Mouse (Mus musculus): ENCODE results near the gene Ubr4. TPM values are rescaled to one million over a fixed set of nuclear protein-coding genes. Genes with fewer than 3 reads are reported as not detected.

The Ubr4 gene
- polyA plus RNA-seq (2012; rRNA removed): 163 and 183 TPM in 2 replicates

- no peak for TF ChIP-seq CTCF (IDR thresholded peaks at IDR 0.05; ENCODE audit: insufficient read depth, low read length)
- 0 out of 2 replicates have a peak, but pooled peaks have one; percentile 42 for TF ChIP-seq POLR2A (IDR thresholded peaks at IDR 0.05; ENCODE audit: borderline replicate concordance, extremely low read depth, low read depth, low read length)
- WGBS: under 1% methylated on average over 64 of the region's 64 CpGs
- Histone ChIP-seq H3K4me1 (ENCODE audit: control insufficient read depth, insufficient read depth, low read length) (peaks cover 8% of the 10 kb centered on the region), H3K4me3 (replicated peaks; ENCODE audit: extremely low read depth, low read depth, low read length) (peak within 1 kb of the TSS; percentile 81)
- peak; percentile 88 for DNase-seq
These were observed at the start of gene Ubr4, which contains the start of the genes Mrto4 and Emc1 for GRCm38 (mm10) chr4:139351931-139352711. Gene Ubr4 (plus strand): TSS chr4:139352609. Gene Mrto4 (minus strand): TSS chr4:139352576. Gene Emc1 (plus strand): TSS chr4:139352587.

GRCm38 (mm10) chr4:139305521-139305920, 46.9 kb upstream of the Ubr4 start:
- no peak for TF ChIP-seq POLR2A (IDR thresholded peaks at IDR 0.05; ENCODE audit: borderline replicate concordance, extremely low read depth, low read depth, low read length)
- no peak for TF ChIP-seq CTCF (IDR thresholded peaks at IDR 0.05; ENCODE audit: insufficient read depth, low read length)
- WGBS: 92% methylated on average over 3 of the region's 3 CpGs
- H3K4me3 ChIP-seq (replicated peaks; ENCODE audit: extremely low read depth, low read depth, low read length): no peak overlapping the region
- DNase-seq: no peak
- peaks cover 3% of the 10 kb centered on the region; the same call in 1 of the 2 replicates for H3K4me1 ChIP-seq (ENCODE audit: control insufficient read depth, insufficient read depth, low read length)

- WGBS: 78% methylated on average over 5 of the region's 5 CpGs
- DNase-seq: no peak
- peaks cover 9% of the 10 kb centered on the region for H3K4me1 ChIP-seq (ENCODE audit: control insufficient read depth, insufficient read depth, low read length)
- no peak overlapping the region for H3K4me3 ChIP-seq (replicated peaks; ENCODE audit: extremely low read depth, low read depth, low read length)
- no peak for TF ChIP-seq POLR2A (IDR thresholded peaks at IDR 0.05; ENCODE audit: borderline replicate concordance, extremely low read depth, low read depth, low read length)
- TF ChIP-seq CTCF (IDR thresholded peaks at IDR 0.05; ENCODE audit: insufficient read depth, low read length): no peak
These were observed 44.5 kb upstream of the Ubr4 start for GRCm38 (mm10) chr4:139307916-139308315.

- no peak for DNase-seq
- Histone ChIP-seq H3K4me3 (replicated peaks; ENCODE audit: extremely low read depth, low read depth, low read length) (peak overlapping the region; percentile 89), H3K4me1 (ENCODE audit: control insufficient read depth, insufficient read depth, low read length) (peaks cover 9% of the 10 kb centered on the region)
- TF ChIP-seq CTCF (IDR thresholded peaks at IDR 0.05; ENCODE audit: insufficient read depth, low read length) (no peak), POLR2A (IDR thresholded peaks at IDR 0.05; ENCODE audit: borderline replicate concordance, extremely low read depth, low read depth, low read length) (no peak)
- 41% methylated on average over 6 of the region's 6 CpGs for WGBS
These were observed 42.8 kb upstream of the Ubr4 start for GRCm38 (mm10) chr4:139309651-139310050.

GRCm38 (mm10) chr4:139310171-139310898, 42.1 kb upstream of the Ubr4 start, which contains the start of the genes Pqlc2 and Akr7a5:
Gene Pqlc2 (minus strand): TSS chr4:139310708.
Gene Akr7a5 (plus strand): TSS chr4:139310744.
- Histone ChIP-seq H3K4me3 (replicated peaks; ENCODE audit: extremely low read depth, low read depth, low read length) (peak within 1 kb of the TSS; percentile 89), H3K4me1 (ENCODE audit: control insufficient read depth, insufficient read depth, low read length) (peaks cover 9% of the 10 kb centered on the region)
- WGBS: under 1% methylated on average over 63 of the region's 63 CpGs
- DNase-seq: peak; percentile 100
- TF ChIP-seq CTCF (IDR thresholded peaks at IDR 0.05; ENCODE audit: insufficient read depth, low read length): no peak
- peak; percentile 95 for TF ChIP-seq POLR2A (IDR thresholded peaks at IDR 0.05; ENCODE audit: borderline replicate concordance, extremely low read depth, low read depth, low read length)

- WGBS: under 1% methylated on average over 53 of the region's 53 CpGs
- Histone ChIP-seq H3K4me1 (ENCODE audit: control insufficient read depth, insufficient read depth, low read length) (peaks cover 9% of the 10 kb centered on the region), H3K4me3 (replicated peaks; ENCODE audit: extremely low read depth, low read depth, low read length) (peak overlapping the region; percentile 89)
- DNase-seq: no peak
- TF ChIP-seq CTCF (IDR thresholded peaks at IDR 0.05; ENCODE audit: insufficient read depth, low read length): no peak
- TF ChIP-seq POLR2A (IDR thresholded peaks at IDR 0.05; ENCODE audit: borderline replicate concordance, extremely low read depth, low read depth, low read length): no peak
These were observed 41.3 kb upstream of the Ubr4 start for GRCm38 (mm10) chr4:139310899-139311701.

GRCm38 (mm10) chr4:139311707-139312106, 40.7 kb upstream of the Ubr4 start:
- Histone ChIP-seq H3K4me3 (replicated peaks; ENCODE audit: extremely low read depth, low read depth, low read length) (peak overlapping the region; percentile 89), H3K4me1 (ENCODE audit: control insufficient read depth, insufficient read depth, low read length) (peaks cover 9% of the 10 kb centered on the region)
- TF ChIP-seq CTCF (IDR thresholded peaks at IDR 0.05; ENCODE audit: insufficient read depth, low read length) (no peak), POLR2A (IDR thresholded peaks at IDR 0.05; ENCODE audit: borderline replicate concordance, extremely low read depth, low read depth, low read length) (no peak)
- no peak for DNase-seq
- 29% methylated on average over 14 of the region's 14 CpGs for WGBS

GRCm38 (mm10) chr4:139312632-139313031, 39.8 kb upstream of the Ubr4 start:
- no peak for DNase-seq
- TF ChIP-seq CTCF (IDR thresholded peaks at IDR 0.05; ENCODE audit: insufficient read depth, low read length) (peak; percentile 34; the same call in 1 of the 2 replicates), POLR2A (IDR thresholded peaks at IDR 0.05; ENCODE audit: borderline replicate concordance, extremely low read depth, low read depth, low read length) (no peak)
- WGBS: 65% methylated on average over 4 of the region's 4 CpGs
- H3K4me1 ChIP-seq (ENCODE audit: control insufficient read depth, insufficient read depth, low read length): peaks cover 9% of the 10 kb centered on the region
- H3K4me3 ChIP-seq (replicated peaks; ENCODE audit: extremely low read depth, low read depth, low read length): no peak overlapping the region

GRCm38 (mm10) chr4:139318449-139318848, 34.0 kb upstream of the Ubr4 start:
- no peak for DNase-seq
- H3K4me1 ChIP-seq (ENCODE audit: control insufficient read depth, insufficient read depth, low read length): no peaks in the 10 kb centered on the region
- TF ChIP-seq CTCF (IDR thresholded peaks at IDR 0.05; ENCODE audit: insufficient read depth, low read length) (no peak), POLR2A (IDR thresholded peaks at IDR 0.05; ENCODE audit: borderline replicate concordance, extremely low read depth, low read depth, low read length) (no peak)
- WGBS: 91% methylated on average over 11 of the region's 11 CpGs
- no peak overlapping the region for H3K4me3 ChIP-seq (replicated peaks; ENCODE audit: extremely low read depth, low read depth, low read length)
